Mouse (Mus musculus) brain, embryonic 14.5 days (tissue): Measurements from ENCODE around the gene Naif1.

ENCODE experiments used
- CTCF ChIP-seq: fragments of 200-500 bp; IDR thresholded peaks from 2 replicates; pipeline ENCODE4 v1.5.1; 2012; ENCODE audit warnings: inconsistent platforms, mild to moderate bottlenecking, moderate library complexity, borderline replicate concordance; ENCODE audit not compliant: insufficient read depth, insufficient read length; ENCODE audit errors: extremely low read depth
- POLR2A ChIP-seq: fragments of 200-500 bp; IDR thresholded peaks from 2 replicates; pipeline ENCODE4 v1.6.1; 2012; ENCODE audit warnings: mild to moderate bottlenecking, inconsistent platforms, borderline replicate concordance; ENCODE audit not compliant: poor library complexity, insufficient read depth, insufficient read length, severe bottlenecking; ENCODE audit errors: extremely low read depth

DNA sequence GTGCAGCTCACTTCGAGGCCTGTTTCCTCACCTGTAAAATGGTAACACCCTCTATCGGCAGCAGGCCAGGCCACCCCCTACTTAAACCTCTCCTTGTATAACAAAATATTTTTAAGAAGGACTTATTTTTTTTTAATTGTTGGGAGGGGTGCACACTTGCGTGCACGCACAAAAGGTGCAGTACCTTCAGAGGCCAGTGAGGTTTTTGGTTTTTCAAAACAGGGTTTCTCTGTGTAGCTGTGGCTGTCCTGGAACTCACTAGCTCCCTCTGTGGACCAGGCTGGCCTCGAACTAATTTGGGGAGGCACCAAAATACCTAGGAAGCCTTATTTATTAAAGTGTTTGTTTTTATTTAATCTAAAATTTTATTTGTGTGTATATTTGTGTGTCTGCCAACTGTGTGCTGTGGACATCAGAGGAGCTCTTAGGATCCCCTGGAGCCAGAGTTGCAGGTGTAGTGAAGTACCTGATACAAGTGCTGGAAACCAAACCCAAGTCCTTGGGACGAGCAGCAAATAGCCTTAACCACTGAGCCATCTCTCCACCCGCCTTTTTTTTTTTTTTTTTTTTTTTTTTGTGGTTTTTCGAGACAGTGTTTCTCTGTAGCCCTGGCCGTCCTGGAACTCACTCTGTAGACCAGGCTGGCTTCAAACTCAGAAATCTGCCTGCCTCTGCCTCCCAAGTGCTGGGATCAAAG lies 33.1 kb downstream of the Naif1 start:
- TF ChIP-seq POLR2A (no peak), CTCF (peak; percentile 8; the same call in 1 of the 2 replicates)
